Mouse (Mus musculus) layer of hippocampus, postnatal 36 days (tissue): Measurements from ENCODE around the gene Pou3f3. TPM values are rescaled to one million over a fixed set of nuclear protein-coding genes. Genes with fewer than 3 reads are reported as not detected.

Experiments used
- DNase-seq, 2 experiments: peaks; one replicate each; pipeline ENCODE4 v3.0.0; 2022
- total RNA-seq, 2 experiments: library from RNA; stranded (reverse); gene quantifications; 2 replicates each; pipeline ENCODE4 v1.2.3; 2021

Pou3f3 gene
- total RNA-seq, 2 experiments from 2014 or later: 67.8 to 68.4 TPM

- peak; percentile 63 to 66 for DNase-seq
Measured at GRCm38 (mm10) chr1:42694665-42695577, 647 bp upstream of the Pou3f3 start.

- DNase-seq: peak in 1 of 2 experiments; percentile 57
Measured at GRCm38 (mm10) chr1:42696371-42697031, 933 bp downstream of the Pou3f3 start.

GRCm38 (mm10) chr1:42697321-42697755 lies 1.8 kb downstream of the Pou3f3 start:
- DNase-seq: no peak

- DNase-seq: peak in 1 of 2 experiments; percentile 61
Measured at GRCm38 (mm10) chr1:42697756-42698583, 2.4 kb downstream of the Pou3f3 start.

- DNase-seq: no peak
Measured at GRCm38 (mm10) chr1:42698584-42699333, 3.2 kb downstream of the Pou3f3 start.

- no peak for DNase-seq
Measured at GRCm38 (mm10) chr1:42699471-42699871, 3.9 kb downstream of the Pou3f3 start.

- no peak for DNase-seq
Measured at GRCm38 (mm10) chr1:42700171-42700570, 4.6 kb downstream of the Pou3f3 start.

- DNase-seq: no peak
Measured at GRCm38 (mm10) chr1:42700815-42701214, 5.2 kb downstream of the Pou3f3 start.

- no peak for DNase-seq
Measured at GRCm38 (mm10) chr1:42701833-42702611, 6.5 kb downstream of the Pou3f3 start.

GRCm38 (mm10) chr1:42702984-42703383 lies 7.4 kb downstream of the Pou3f3 start:
- DNase-seq: no peak

GRCm38 (mm10) chr1:42703424-42703823 lies 7.9 kb downstream of the Pou3f3 start:
- no peak for DNase-seq

GRCm38 (mm10) chr1:42703851-42704613 lies 8.5 kb downstream of the Pou3f3 start:
- DNase-seq: no peak

- no peak for DNase-seq
Measured at GRCm38 (mm10) chr1:42704981-42705810, 9.6 kb downstream of the Pou3f3 start.

GRCm38 (mm10) chr1:42705811-42706160 lies 10.2 kb downstream of the Pou3f3 start:
- no peak for DNase-seq

- DNase-seq: no peak
Measured at GRCm38 (mm10) chr1:42707196-42707595, 11.6 kb downstream of the Pou3f3 start.

- DNase-seq: no peak
Measured at GRCm38 (mm10) chr1:42707611-42708130, 12.1 kb downstream of the Pou3f3 start.

- no peak for DNase-seq
Measured at GRCm38 (mm10) chr1:42709024-42709423, 13.5 kb downstream of the Pou3f3 start.

- DNase-seq: no peak
Measured at GRCm38 (mm10) chr1:42709431-42710160, 14.0 kb downstream of the Pou3f3 start.
